Mouse (Mus musculus): ENCODE measurements around the gene Sptbn4. TPM values are rescaled to one million over a fixed set of nuclear protein-coding genes. Genes with fewer than 3 reads are reported as not detected.

Sptbn4 gene
- polyA plus RNA-seq, 2 experiments: 0.06 TPM

DNA sequence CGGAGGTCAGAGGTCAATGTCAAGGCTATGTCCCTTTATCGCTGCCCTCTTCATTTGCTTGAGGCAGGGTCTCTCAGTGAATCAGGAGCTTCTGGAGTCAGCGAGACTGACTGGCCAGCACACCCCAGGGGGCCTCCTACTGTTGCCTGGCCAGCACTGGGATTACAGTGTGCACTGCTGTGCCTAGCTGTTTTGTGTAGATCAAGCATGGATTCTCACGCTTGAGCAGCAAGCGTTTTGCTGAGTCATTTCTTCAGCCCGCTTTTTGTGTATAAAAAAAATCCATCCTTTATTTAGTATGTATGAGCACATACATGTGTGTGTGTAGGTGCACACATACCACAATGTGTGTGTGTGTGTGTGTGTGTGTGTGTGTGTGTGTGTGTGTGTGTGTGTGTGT lies 58.3 kb downstream of the Sptbn4 start:
- no peak overlapping the region for H3K9ac ChIP-seq (replicated peaks)
- 0 out of 4 replicates have a peak, but pooled peaks cover 0 to 1% of the 10 kb centered on the region in 2 experiments for H3K4me1 ChIP-seq (replicated peaks; ENCODE audit: control insufficient read depth in 2 of 2, insufficient read depth in 2 of 2, low read length in 1 of 2)
- TF ChIP-seq EP300 (IDR thresholded peaks at IDR 0.05; ENCODE audit: low read depth) (no peak), CTCF (IDR thresholded peaks at IDR 0.05; ENCODE audit: low read depth) (no peak)
- no peak for DNase-seq (ENCODE audit: low read depth in 3 of 3, low spot score in 3 of 3)
- no peak for ATAC-seq (ENCODE audit: insufficient read depth)
- H3K27me3 ChIP-seq (ENCODE audit: control insufficient read depth, insufficient read depth, low read length): peaks cover 24% of the 10 kb centered on the region
- no peaks in the 10 kb centered on the region for H3K9me3 ChIP-seq (ENCODE audit: control insufficient read depth, low read length)
- no peak overlapping the region for H3K4me2 ChIP-seq (ENCODE audit: low read depth)
- H3K27ac ChIP-seq: no peak overlapping the region
- H3K36me3 ChIP-seq (replicated peaks; ENCODE audit: control insufficient read depth, insufficient read depth, low read depth): no peaks in the 10 kb centered on the region
- no peak overlapping the region for H3K4me3 ChIP-seq (ENCODE audit: insufficient read depth in 1 of 2, low read depth in 2 of 2, low read length in 2 of 2)
- 49% methylated on average over 6 of the region's 6 CpGs for WGBS (ENCODE audit: insufficient replicate concordance)

DNA sequence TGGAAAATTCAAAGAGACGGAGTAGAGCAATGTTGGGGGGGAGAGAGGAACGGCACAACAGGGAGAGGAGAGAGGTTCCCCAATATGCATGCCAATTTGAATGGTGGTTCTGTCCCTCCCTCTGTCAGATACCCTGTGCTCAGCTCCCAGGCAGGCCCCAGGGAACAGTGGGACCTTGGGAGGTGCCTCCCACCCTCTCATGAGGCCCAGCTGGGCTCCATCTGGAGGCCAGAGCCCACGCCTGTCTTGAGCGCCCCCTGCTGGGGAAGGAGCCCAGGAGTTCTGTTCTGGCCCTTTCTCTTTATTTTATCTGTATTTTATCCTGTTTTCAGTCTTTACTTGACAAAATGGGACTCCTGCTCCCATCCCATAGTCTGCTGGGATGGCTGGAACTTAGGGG lies 62.8 kb downstream of the Sptbn4 start:
- DNase-seq (ENCODE audit: low read depth in 3 of 3, low spot score in 3 of 3) (no peak), ATAC-seq (ENCODE audit: insufficient read depth) (no peak)
- Histone ChIP-seq H3K27ac (no peak overlapping the region), H3K4me2 (ENCODE audit: low read depth) (no peak overlapping the region), H3K4me1 (replicated peaks; ENCODE audit: control insufficient read depth in 2 of 2, insufficient read depth in 2 of 2, low read length in 1 of 2) (peaks cover 5 to 11% of the 10 kb centered on the region in 2 experiments), H3K27me3 (ENCODE audit: control insufficient read depth, insufficient read depth, low read length) (no peaks in the 10 kb centered on the region), H3K9me3 (ENCODE audit: control insufficient read depth, low read length) (no peaks in the 10 kb centered on the region), H3K4me3 (ENCODE audit: insufficient read depth in 1 of 2, low read depth in 2 of 2, low read length in 2 of 2) (no peak overlapping the region), H3K36me3 (replicated peaks; ENCODE audit: control insufficient read depth, insufficient read depth, low read depth) (no peaks in the 10 kb centered on the region), H3K9ac (replicated peaks) (no peak overlapping the region)
- WGBS (ENCODE audit: insufficient replicate concordance): 47% methylated on average over 4 of the region's 4 CpGs
- TF ChIP-seq CTCF (IDR thresholded peaks at IDR 0.05; ENCODE audit: low read depth) (peak; percentile 93), EP300 (IDR thresholded peaks at IDR 0.05; ENCODE audit: low read depth) (no peak)

DNA sequence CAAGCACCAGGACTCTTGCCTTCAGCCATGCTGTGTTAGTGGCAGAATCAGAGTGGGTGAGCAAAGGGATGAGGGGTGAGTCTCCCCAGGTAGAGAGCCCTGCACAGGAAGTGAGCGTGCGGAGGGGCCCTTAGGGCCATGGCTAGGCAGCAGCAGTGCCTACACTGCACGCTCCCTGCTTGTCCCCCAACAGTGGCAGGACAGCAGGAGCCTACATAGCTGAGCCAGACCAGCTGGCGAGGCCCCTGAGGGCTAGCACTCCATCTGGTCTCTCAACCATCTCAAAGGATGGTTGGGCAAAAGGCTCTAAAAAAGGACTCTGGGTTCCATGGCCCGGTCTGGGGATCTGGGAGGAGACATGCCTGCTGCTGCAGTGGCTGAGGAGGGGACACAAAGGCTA lies 63.4 kb downstream of the Sptbn4 start:
- ATAC-seq (ENCODE audit: insufficient read depth) (no peak), DNase-seq (ENCODE audit: low read depth in 3 of 3, low spot score in 3 of 3) (no peak)
- WGBS (ENCODE audit: insufficient replicate concordance): 70% methylated on average over 5 of the region's 5 CpGs
- no peak overlapping the region for H3K4me3 ChIP-seq (ENCODE audit: insufficient read depth in 1 of 2, low read depth in 2 of 2, low read length in 2 of 2)
- no peaks in the 10 kb centered on the region for H3K9me3 ChIP-seq (ENCODE audit: control insufficient read depth, low read length)
- H3K4me2 ChIP-seq (ENCODE audit: low read depth): no peak overlapping the region
- H3K4me1 ChIP-seq (replicated peaks; ENCODE audit: control insufficient read depth in 2 of 2, insufficient read depth in 2 of 2, low read length in 1 of 2): peaks cover 5 to 11% of the 10 kb centered on the region in 2 experiments
- no peaks in the 10 kb centered on the region for H3K36me3 ChIP-seq (replicated peaks; ENCODE audit: control insufficient read depth, insufficient read depth, low read depth)
- H3K27ac ChIP-seq: no peak overlapping the region
- no peak overlapping the region for H3K9ac ChIP-seq (replicated peaks)
- TF ChIP-seq EP300 (IDR thresholded peaks at IDR 0.05; ENCODE audit: low read depth): no peak
- TF ChIP-seq CTCF (IDR thresholded peaks at IDR 0.05; ENCODE audit: low read depth): no peak
- H3K27me3 ChIP-seq (ENCODE audit: control insufficient read depth, insufficient read depth, low read length): no peaks in the 10 kb centered on the region

DNA sequence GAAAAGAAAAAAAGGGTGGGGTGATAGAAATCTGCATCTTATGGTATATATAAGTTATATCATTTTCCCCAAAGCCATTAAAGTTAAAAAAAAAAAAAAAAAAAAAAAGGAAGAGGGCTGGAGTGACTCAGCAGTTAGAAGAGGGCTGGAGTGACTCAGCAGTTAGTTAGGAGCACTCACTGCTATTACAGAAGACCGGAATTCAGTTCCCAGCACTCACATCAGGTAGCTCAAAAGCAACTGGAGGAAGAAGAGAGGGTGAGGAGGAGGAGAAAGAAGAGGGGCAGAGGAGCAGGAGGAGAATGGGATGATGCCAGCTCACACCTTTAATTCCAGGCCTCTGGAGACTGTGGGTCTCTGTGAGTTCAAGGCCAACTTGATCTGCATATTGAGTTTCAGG lies 64.3 kb downstream of the Sptbn4 start:
- no peak overlapping the region for H3K9ac ChIP-seq (replicated peaks)
- H3K27me3 ChIP-seq (ENCODE audit: control insufficient read depth, insufficient read depth, low read length): no peaks in the 10 kb centered on the region
- no peak for ATAC-seq (ENCODE audit: insufficient read depth)
- H3K36me3 ChIP-seq (replicated peaks; ENCODE audit: control insufficient read depth, insufficient read depth, low read depth): no peaks in the 10 kb centered on the region
- H3K4me3 ChIP-seq (ENCODE audit: insufficient read depth in 1 of 2, low read depth in 2 of 2, low read length in 2 of 2): no peak overlapping the region
- 25% methylated on average over 1 of the region's 1 CpGs for WGBS (ENCODE audit: insufficient replicate concordance)
- 0 out of 2 replicates have a peak overlapping the region, but pooled peaks have one; percentile 6 for H3K4me2 ChIP-seq (ENCODE audit: low read depth)
- 0 out of 2 replicates have a peak, but pooled peaks have one; percentile 11 for TF ChIP-seq EP300 (IDR thresholded peaks at IDR 0.05; ENCODE audit: low read depth)
- TF ChIP-seq CTCF (IDR thresholded peaks at IDR 0.05; ENCODE audit: low read depth): no peak
- no peaks in the 10 kb centered on the region for H3K9me3 ChIP-seq (ENCODE audit: control insufficient read depth, low read length)
- DNase-seq (ENCODE audit: low read depth in 3 of 3, low spot score in 3 of 3): peak in 2 of 3 experiments; percentile 37 to 44
- H3K27ac ChIP-seq: no peak overlapping the region; the same call in 1 of the 2 replicates
- H3K4me1 ChIP-seq (replicated peaks; ENCODE audit: control insufficient read depth in 2 of 2, insufficient read depth in 2 of 2, low read length in 1 of 2): peaks cover 5 to 11% of the 10 kb centered on the region in 2 experiments

DNA sequence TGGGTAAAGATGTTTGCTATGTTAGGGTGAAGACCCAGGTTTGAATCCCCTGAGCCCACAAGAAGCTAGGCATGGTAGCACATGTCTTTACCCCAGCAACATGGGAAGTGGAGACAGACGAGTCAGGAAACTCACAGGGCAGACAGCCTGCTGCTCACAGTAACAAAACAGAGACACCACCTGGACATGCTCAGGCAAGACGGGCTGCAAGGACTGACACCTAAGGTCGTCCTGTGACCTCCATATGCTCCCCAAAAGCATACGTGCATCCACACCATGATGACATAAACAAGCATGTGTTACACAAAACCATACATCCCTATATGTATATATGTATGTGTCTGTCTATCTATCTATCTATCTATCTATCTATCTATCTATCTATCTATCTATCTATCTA lies 65.9 kb downstream of the Sptbn4 start:
- H3K4me1 ChIP-seq (replicated peaks; ENCODE audit: control insufficient read depth in 2 of 2, insufficient read depth in 2 of 2, low read length in 1 of 2): peaks cover 5 to 11% of the 10 kb centered on the region in 2 experiments
- no peak overlapping the region for H3K9ac ChIP-seq (replicated peaks)
- ATAC-seq (ENCODE audit: insufficient read depth): no peak
- H3K4me3 ChIP-seq (ENCODE audit: insufficient read depth in 1 of 2, low read depth in 2 of 2, low read length in 2 of 2): no peak overlapping the region
- TF ChIP-seq CTCF (IDR thresholded peaks at IDR 0.05; ENCODE audit: low read depth): no peak
- TF ChIP-seq EP300 (IDR thresholded peaks at IDR 0.05; ENCODE audit: low read depth): no peak
- H3K9me3 ChIP-seq (ENCODE audit: control insufficient read depth, low read length): no peaks in the 10 kb centered on the region
- no peak overlapping the region for H3K4me2 ChIP-seq (ENCODE audit: low read depth)
- 43% methylated on average over 4 of the region's 4 CpGs for WGBS (ENCODE audit: insufficient replicate concordance)
- no peak for DNase-seq (ENCODE audit: low read depth in 3 of 3, low spot score in 3 of 3)
- no peaks in the 10 kb centered on the region for H3K36me3 ChIP-seq (replicated peaks; ENCODE audit: control insufficient read depth, insufficient read depth, low read depth)
- H3K27me3 ChIP-seq (ENCODE audit: control insufficient read depth, insufficient read depth, low read length): no peaks in the 10 kb centered on the region
- no peak overlapping the region for H3K27ac ChIP-seq
